Mouse (Mus musculus) urinary bladder, adult 2 months (tissue): ENCODE results near the gene Ltn1. TPM values are rescaled to one million over a fixed set of nuclear protein-coding genes. Genes with fewer than 3 reads are reported as not detected.

Source experiments
- DNase-seq: peaks from one replicate; pipeline ENCODE4 v3.0.0; 2022; ENCODE audit warnings: low spot score
- polyA plus RNA-seq: library from polyadenylated mRNA; depleted of rRNA; stranded (reverse); fragments of >200 nt; gene quantifications from 2 replicates; pipeline ENCODE4 v1.2.3, GENCODE M21; 2012; rRNA removed

Ltn1 gene
- polyA plus RNA-seq, result 11.4 and 11.7 TPM in 2 replicates

- DNase-seq, result peak; percentile 89
These were observed at the start of gene Ltn1 for GRCm38 (mm10) chr16:87432033-87432814. Gene Ltn1, minus strand, starts transcription at chr16:87432612.

- no peak for DNase-seq
These were observed 38.2 kb upstream of the Ltn1 start for GRCm38 (mm10) chr16:87470579-87470978.

- no peak for DNase-seq
These were observed 26.3 kb upstream of the Ltn1 start for GRCm38 (mm10) chr16:87458752-87459151.

- DNase-seq, result no peak
These were observed 22.8 kb upstream of the Ltn1 start for GRCm38 (mm10) chr16:87455180-87455611.

GRCm38 (mm10) chr16:87454419-87455179 is 22.2 kb upstream of the Ltn1 start, which contains the start of gene Usp16:
Gene Usp16, plus strand, starts transcription at chr16:87454703.
- DNase-seq, result peak; percentile 93

- DNase-seq, result no peak
These were observed 20.8 kb upstream of the Ltn1 start for GRCm38 (mm10) chr16:87453226-87453625.

- no peak for DNase-seq
These were observed 13.1 kb upstream of the Ltn1 start for GRCm38 (mm10) chr16:87445528-87445927.

GRCm38 (mm10) chr16:87445110-87445509 is 12.7 kb upstream of the Ltn1 start:
- no peak for DNase-seq

GRCm38 (mm10) chr16:87444071-87444470 is 11.7 kb upstream of the Ltn1 start:
- DNase-seq, result no peak

GRCm38 (mm10) chr16:87443245-87443644 is 10.8 kb upstream of the Ltn1 start:
- no peak for DNase-seq

- no peak for DNase-seq
These were observed 9.9 kb upstream of the Ltn1 start for GRCm38 (mm10) chr16:87442291-87442690.

- no peak for DNase-seq
These were observed 8.7 kb upstream of the Ltn1 start for GRCm38 (mm10) chr16:87441089-87441488.

GRCm38 (mm10) chr16:87440184-87440686 is 7.8 kb upstream of the Ltn1 start, which contains the start of gene Rwdd2b:
Gene Rwdd2b, minus strand, starts transcription at chr16:87440573.
- DNase-seq, result peak; percentile 91

- no peak for DNase-seq
These were observed 6.3 kb upstream of the Ltn1 start for GRCm38 (mm10) chr16:87438697-87439096.

GRCm38 (mm10) chr16:87437096-87437495 is 4.7 kb upstream of the Ltn1 start:
- DNase-seq, result no peak

- DNase-seq, result no peak
These were observed 3.2 kb upstream of the Ltn1 start for GRCm38 (mm10) chr16:87435411-87436205.

GRCm38 (mm10) chr16:87434946-87435345 is 2.5 kb upstream of the Ltn1 start:
- no peak for DNase-seq

- no peak for DNase-seq
These were observed 1.9 kb upstream of the Ltn1 start for GRCm38 (mm10) chr16:87434266-87434665.

GRCm38 (mm10) chr16:87427516-87427915 is 4.9 kb downstream of the Ltn1 start:
- no peak for DNase-seq

- no peak for DNase-seq
These were observed 11.8 kb downstream of the Ltn1 start for GRCm38 (mm10) chr16:87420662-87421061.

GRCm38 (mm10) chr16:87405001-87405400 is 27.4 kb downstream of the Ltn1 start:
- no peak for DNase-seq
